Mouse (Mus musculus) lung, postnatal 14 days (tissue): Measurements from ENCODE around the gene Setd5.
A peak's percentile ranks its signal among the peaks of the same experiment; 100 is the strongest.

ENCODE experiments used
- DNase-seq: peaks from one replicate; pipeline ENCODE4 v3.0.0; 2021

Gene Setd5

DNA sequence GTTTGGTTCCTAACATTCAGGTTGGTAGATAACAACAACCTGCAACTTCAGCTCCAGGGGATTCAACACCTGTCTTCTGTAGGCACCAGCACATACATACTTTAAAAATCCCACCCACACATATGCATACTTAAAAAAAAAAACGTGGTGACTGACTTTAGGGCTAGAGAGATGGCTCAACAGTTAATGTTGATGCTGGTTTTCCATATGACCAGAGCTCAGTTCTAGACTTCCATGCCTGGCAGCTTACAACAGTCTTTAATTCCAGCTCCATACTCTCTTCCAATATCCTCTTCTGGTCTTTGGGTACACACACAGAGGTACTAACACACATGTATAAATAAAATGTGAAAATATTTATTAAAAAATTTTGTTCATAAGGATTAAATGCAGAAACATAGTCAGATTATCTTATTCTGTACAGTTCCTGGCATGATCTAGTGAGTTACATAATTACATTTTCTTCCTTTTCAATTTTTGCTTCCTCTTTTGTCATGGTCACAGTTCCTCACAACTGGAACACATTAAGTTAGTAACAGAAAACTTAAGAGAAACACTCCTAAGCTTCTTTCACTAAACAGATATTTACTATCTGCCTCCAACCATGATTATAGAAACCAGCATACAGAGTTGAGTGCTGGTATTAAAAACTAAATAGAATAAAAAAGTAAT, 16.1 kb upstream of the Setd5 start:
- DNase-seq: no peak

DNA sequence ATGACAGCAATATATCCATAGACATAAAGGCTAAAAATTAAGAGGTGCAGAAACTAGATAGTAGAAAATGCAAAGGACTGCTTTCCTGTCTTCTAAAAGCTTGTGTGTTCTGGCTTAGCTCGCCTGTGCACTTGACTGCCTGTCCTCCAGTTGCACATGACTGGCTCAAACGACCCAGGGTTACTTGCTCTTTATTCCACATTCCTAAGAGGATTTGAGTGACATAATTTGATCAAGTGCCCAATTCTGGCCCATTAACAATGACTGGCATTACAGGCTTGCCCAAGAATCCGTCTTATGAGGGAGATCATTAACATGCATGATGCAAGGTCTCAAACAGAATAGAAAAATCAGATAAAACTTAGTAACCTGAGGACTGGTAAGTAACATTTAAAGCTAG, 14.9 kb upstream of the Setd5 start:
- peak; percentile 24 for DNase-seq

DNA sequence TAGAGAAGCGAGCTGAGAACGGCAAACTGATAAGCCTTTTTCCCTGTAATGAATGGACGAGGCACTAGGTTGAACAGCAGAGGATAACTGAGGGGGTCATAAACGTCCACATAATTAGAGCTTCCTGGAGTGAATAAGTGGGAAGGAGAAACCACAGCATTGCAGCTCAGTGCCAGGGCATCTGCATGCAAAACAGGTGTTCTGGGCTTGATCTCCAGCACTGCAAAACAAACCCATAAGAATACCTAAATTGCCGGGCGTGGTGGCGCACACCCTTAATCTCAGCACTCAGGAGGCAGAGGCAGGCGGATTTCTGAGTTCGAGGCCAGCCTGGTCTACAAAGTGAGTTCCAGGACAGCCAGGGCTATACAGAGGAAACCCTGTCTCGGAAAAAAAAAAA, 13.8 kb upstream of the Setd5 start:
- DNase-seq: no peak

DNA sequence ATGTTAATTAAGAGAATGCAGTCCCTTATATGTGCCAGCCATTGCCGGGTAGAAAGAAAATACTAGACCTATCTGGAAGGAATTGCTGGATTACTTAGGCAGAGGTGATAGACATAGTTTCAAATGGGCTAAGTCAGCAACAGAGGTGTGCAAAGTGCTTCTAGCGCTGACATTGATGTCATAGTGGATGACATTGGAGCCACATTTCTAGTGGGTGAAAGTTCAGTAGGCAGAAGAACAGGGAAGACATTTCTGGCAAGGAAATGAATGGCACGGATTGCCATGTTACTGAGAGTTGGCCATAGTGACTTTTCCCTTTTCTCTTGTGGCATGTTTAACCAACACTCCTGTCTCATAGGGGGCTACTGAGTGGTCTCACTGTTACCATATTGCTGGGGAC, 12.0 kb upstream of the Setd5 start:
- DNase-seq: no peak

DNA sequence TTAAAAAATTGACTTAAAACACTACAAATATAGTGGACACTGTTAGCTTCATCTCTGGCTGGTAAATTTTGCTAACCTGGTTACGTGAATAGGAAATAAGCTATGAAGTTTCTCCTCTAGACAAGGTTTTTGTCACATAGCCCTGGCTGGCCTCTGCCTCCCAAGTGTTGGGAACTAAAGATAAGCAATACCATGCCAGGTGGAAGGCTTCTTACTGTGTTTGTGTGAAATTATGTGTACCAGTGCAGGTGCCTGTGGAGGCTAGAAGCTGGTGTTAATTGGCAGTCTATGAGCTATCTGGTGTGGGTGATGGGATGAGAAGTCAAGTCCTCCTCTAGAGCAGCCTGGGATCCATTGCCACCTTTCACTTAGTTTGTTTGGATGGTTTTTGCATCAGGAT, 8.0 kb upstream of the Setd5 start:
- no peak for DNase-seq

DNA sequence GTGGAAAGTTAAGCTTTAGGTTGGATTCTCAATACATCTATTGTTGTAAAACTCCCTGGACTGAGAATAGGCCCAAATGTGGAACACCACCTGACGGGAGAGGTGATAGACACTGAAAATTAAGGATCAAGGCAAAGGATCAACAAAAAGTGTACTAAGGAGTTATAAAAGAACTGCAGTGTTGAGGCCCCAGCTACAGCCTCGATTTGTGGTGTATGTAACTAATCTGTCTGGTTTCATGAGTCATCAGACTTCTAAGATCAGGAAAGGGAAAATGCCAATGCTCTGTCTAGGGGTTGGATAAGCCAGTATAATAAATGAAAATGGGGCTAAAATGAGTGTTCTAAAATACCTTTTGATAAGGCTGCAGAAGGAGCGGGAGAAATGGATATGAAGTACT, 1.9 kb upstream of the Setd5 start:
- no peak for DNase-seq

DNA sequence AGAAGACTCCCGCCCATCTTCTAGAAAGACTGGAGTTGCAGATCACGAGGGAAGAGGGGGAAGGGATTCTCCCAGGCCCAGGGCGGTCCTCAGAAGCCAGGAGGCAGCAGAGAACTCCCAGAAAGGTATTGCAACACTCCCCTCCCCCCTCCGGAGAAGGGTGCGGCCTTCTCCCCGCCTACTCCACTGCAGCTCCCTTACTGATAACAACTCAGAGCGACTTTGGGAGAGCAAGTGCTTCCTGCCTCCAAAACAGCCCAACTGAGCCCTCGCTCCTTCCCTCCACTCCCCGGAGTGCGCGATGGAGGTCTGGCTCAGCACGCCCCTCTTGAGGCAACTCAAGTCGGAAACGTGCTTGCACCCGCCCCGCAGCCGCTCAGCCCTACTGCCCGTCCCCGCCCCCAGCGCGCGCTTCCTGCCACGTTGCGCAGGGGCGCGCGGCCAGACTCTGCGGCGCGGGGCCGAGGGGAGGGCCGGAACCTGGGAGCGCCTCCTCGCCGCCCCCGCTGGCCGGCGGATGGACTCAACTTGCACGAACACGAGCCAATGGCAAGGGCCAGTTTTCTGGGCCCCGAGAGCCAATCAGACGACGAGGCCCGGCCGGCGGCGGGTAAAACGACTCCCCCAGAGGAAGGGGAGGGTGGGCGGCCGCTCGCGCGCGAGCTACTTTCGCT, 1.0 kb upstream of the Setd5 start:
- DNase-seq: peak; percentile 95

DNA sequence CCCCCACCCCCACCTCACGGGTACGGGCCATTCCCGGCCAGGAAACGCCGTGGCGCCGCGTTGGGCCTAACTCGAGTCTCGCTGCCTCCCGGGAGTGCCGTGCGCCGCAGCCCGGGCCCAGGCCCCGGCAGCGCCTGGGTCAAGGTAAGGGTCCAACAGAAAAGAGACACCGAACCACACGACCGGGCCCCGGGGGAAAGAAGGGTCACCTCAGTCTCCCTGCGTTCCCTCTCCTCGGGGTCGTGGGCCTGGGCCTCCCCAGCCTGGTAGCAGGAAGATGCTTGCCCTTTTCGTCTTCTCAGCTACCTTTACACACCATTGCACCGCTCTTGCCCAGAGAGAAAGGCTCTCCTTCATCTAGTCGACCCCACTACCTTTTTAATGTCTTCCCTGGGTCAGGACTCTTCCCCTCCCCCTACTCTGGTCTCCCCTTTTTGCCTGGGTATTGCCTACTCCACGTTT, 435 bp downstream of the Setd5 start:
- no peak for DNase-seq

DNA sequence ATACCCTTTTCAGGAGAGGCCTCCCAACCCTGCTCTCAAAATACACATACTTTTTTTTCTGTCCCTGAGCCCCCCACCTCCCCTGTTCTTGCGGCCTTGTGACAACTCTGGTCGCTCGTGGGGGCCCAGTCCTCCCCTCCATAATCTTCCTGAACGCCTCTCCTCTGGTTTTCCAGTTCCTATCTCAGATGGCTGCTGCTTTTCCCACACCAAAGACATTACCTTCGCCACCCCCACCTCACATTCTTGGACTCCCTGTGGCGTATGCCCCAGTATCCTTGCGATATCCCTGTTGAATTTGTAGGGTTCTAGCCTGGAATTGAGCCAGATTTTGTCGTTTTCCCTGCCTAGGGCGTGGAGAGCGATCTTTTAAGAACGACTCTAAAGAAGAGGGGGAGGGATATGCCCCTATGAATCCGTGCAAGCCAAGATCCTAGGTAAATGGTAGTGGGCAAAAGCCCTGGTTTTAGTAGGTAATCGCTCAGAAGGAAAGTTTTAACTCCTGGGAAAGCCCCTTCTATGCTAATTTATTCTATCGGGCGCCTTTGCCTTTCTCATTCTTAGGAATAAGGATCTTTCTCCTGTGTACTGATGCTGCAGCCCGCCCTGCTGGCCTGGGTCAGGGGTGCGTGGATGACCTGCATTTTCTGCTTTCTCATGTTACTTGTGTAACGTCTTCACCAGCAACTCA, 1.0 kb downstream of the Setd5 start:
- DNase-seq: peak; percentile 24

DNA sequence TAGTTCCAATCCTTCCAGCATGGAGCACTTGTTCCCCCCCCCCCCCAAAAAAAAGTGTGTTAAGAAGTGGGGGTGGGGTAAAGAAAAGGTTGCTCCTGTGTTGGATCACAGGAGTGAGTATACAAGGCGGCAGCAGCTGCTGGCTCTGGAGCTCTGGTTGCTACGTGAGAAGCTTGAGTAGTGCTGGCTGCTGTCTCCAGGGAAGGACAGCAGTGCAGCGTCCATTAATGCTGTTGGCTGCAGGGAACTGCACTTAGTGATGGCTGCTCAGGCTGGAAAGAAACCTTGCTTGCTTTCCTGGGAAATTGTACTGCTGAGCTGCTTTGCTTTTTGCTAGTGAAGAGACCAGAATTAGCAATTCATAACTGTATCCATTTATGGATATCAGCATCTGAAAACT, 2.3 kb downstream of the Setd5 start:
- DNase-seq: peak; percentile 32

DNA sequence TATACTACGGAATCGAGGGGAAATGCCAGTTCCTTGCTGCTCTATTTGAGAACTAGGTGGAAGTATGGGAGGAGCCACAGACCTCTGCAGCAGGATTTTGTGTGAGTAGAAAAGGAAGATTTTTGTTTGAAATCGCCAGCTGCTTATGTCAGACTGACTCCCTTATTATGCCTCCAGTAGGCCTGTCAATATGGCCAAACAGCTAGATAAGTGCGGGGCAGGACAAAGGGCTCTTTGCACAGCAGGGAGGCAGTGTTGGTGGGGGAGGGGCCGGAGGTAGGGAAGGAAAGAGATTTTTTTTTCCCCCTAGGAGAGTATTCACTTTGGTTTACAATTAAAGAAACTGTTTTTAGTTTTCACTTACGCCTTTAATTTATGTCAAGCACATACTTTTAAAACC, 5.1 kb downstream of the Setd5 start:
- DNase-seq: no peak

DNA sequence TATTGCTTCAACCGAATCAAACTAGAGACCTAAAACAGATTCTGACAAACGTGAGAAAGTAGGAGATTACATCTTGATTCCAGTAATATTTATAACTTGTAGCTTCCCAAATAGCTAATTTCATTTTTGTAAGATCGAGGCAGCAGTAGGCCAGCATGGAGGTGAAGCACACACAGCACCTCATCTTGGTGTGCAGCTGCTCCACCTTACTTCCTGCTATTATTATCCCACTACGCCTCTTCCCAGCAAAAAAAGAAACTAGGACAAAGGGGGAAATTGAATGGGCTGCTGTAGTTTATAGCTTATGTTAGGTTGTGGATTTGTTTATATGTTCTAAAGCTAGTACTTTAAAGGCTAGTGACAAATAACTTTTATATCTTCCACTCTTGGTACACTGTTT, 7.4 kb downstream of the Setd5 start:
- DNase-seq: no peak

DNA sequence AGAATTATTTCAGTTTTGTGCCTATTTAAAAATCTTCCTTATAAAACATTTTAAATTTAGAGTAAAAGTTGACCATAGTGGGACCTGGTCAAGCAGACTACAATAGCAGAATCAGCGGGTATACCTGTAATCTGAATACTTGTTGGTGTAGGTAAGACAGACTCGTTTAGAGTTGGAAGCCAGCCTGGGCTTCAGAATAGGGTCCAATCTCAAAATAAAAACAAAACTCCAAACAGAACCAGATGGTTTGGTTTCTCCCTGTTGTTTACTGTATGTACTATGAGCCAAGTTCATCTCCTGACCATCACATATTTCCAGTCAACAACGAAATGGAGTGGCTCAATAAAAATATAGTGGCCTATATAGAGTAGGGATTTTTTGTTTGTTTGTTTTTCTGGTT, 16.0 kb downstream of the Setd5 start:
- DNase-seq: no peak

DNA sequence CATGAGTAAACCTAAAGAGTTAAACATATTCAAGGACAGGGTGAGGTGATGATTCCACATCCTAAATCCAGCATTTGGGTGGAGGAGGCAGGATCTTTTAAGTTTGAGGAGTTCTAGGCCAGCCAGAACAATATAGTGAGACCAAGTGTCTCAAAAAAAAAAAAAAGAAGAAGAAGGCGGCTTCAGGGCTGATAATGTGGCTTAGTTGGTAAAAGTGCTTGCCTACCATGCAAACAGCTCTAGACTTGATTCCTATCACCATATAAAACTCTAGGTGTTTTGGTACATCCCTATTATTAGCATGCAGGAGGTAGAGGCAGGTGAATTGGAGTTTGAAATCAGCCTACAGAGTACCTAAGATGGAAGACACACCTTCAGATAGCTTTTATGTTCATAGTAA, 18.4 kb downstream of the Setd5 start:
- no peak for DNase-seq

DNA sequence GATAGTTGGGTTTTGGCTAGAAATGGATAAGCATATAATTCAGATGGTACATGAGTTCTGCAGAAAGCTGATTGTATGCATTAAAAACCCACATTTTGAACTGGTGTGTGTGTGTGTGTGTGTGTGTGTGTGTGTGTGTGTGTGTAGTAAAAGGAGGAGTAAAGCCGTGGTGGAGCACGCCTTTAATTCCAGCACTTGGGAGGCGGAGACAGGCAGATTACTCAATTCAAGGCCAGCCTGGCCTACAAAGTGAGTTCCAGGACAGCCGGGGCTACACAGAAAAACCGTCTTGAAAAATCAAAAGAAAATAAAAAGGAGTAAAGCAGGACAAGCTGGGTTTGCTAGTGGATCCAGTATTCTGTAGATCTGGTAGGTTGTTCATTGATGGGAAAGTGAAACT, 20.5 kb downstream of the Setd5 start:
- DNase-seq: no peak

DNA sequence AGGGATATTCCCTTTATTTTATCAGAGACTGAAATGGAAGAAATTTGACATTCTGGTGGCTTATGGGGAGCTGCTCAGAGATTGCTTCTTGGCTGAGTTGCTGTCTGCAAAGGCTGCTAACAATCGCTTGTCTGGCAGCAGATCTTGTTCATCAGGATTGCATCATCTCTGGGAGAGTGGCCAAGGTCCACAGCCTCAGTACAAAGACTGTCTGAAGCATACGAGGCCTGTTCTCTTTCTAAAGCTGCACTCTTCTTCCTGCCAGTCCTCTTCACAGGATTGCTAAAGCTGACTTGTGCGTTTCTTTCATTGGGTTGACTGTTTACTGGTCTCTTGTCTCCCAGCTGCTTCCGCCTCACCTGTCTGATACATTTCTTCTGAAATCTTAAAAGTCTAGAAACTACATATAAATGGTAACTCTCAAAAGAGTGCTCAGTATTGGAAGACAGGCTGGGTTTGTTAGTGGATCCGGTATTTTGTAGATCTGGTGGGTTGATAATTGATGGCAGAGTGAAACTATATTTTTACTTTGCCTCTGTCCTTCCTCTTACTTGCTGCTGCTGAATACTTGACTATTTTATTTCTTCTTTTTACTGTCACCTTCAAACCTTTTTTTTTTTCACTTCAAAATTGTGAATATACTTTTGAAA, 22.6 kb downstream of the Setd5 start:
- peak; percentile 95 for DNase-seq

DNA sequence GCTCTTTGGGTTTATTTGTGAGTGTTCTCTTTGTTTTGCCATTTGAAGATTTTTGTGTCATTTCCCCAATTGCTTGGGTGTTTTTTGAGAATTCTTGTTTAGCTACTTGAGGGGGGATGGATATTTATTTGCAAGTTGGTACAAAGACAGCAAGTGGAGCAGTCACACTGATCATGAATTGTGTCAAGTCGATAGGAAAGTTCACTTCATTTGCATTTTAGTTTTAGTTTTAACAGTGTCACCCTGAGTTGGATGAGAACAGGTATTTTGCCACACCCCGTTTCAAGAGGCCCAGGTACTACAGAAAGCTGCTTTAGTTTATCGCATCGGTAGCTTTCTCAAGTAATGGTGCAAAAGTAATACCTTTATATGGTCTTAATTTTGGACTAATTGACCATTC, 25.4 kb downstream of the Setd5 start:
- DNase-seq: no peak

DNA sequence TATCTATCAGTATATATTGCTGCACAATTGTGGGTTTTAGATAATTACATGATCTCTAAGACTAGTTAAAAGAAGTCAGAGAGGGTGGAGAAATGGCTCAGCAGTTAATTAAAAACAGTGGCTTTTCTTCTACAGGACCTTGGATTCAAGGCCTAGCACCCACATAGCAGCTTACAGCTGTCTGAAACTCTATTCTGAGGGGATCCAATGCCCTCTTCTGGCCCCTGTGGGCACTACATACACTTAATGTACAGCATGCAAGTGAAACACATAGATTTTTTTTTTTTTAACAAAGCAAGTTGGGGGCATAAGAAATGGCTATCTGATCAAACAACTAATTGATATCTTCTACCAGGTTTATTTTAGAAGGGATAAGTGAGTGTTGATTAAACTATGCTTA, 26.6 kb downstream of the Setd5 start:
- peak; percentile 70 for DNase-seq

DNA sequence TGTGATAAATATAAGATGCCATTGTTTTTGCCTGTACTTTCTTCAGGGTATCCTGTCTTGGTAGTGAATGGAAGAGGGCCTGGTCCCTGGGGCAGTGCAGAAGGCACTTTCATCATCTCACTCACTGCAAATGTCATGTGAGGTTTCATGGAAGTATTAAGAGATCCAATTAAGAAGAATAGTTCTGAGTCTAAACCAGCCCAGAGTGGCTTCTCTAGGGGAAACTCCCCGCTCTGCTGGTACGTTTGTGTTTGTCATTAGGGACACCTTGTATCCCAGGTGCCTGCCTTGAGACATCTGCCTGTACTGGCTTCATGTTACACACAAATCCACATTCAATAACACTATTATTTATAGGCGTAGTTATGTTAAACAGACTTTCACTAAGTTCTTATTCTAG, 32.2 kb downstream of the Setd5 start:
- DNase-seq: no peak

DNA sequence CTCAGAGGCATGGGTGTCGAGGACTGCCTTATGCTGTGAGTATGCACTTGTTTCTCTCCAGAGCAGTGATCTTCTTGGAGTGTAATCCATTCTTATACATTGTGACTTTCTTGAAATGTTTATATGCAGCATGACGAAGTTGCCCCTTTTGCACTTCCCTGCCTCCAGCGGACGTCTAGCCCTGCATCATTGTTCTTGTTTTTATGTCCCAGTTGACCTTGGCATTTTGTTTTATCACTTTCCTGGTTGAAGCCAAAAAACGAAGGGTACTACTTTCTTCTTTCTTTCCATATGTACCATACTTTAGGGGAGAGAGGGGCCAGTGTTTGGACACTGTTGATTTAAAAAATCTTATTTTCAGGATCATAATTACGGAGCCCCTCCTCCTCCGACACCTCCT, 32.8 kb downstream of the Setd5 start:
- DNase-seq: no peak

DNA sequence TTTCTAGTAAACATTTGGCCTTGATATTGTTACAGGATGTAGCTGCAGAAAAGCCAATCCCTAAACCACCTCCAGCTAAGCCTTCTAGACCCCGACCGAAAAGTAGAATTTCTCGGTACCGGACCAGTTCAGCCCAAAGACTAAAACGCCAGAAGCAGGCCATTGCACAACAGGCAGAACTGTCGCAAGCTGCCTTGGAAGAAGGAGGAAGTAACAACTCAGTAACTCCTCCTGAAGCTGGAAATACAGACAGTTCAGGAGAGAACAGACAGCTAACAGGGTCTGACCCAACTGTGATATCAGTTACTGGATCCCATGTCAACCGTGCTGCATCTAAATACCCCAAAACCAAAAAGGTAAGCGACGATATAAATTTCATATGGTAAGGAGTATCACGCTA, 43.6 kb downstream of the Setd5 start:
- DNase-seq: peak; percentile 19

DNA sequence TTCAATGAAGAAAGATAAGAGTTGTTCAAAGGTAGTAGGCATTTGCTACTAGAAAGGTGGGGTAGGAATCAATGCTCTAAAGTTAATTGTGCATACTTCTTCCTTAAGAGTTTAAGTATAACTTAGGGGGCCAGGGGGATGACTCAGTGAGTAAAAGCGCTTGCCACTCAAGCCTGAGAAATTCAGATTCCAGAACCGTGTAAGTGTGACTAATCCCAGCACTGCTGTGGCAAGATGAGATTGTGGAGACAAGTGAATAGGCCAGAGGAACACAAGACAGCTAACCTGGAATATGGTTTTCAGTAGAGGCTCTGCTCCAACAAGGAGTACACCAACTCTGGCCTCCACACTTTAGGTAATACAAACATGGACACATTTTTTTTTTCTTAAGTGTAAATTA, 56.2 kb downstream of the Setd5 start:
- DNase-seq: no peak

DNA sequence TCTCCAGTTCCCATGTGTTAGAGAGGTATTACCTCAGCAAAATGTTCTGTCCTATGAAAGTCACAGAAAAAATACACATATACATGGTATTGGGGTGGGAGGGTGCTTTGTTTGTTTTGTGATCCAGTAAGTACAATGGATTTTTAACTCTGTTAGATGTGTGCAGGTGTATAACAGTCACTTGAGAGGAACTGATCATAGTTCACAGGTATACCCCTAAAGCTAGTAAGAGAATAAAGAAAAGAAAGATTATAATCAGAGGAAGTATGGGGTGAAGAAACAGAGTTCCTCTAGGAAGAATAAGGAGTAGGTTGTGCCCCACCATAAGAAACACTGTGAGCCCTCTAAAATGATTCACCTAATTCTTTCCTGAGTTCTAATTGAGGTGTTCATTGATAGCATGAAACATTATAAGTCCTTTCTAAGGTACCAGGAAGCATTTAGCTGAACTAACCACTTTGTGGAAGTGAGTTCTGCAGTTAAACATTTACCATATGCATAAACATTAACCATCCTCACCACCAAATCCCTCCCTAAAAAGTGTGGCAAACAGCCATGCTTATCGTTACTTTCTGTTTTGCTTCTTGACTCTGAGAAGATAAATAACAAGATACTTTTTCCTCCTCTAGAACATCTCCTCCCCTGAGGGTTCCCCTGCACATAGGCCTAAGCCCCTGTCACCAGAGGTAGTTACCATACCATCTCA, 64.4 kb downstream of the Setd5 start:
- DNase-seq: no peak
